Mouse (Mus musculus) kidney, embryonic 15.5 days (tissue): ENCODE data around the gene Nudt1. TPM values are rescaled to one million over a fixed set of nuclear protein-coding genes. Genes with fewer than 3 reads are reported as not detected.

Experiments used
- ATAC-seq: fragments of 200-750 bp; cut with Nextera tagmentation; replicated peaks from 2 replicates; pipeline ENCODE4 v1.8.0; 2017; ENCODE audit warnings: moderate TSS enrichment; ENCODE audit not compliant: low FRiP score
- H3K27ac ChIP-seq: fragments of 300-500 bp; sonication (generic); 2 replicates; pipeline ENCODE4 v1.5.1; 2015; ENCODE audit warnings: mild to moderate bottlenecking, inconsistent platforms
- H3K27me3 ChIP-seq: fragments of 300-500 bp; sonication (generic); 2 replicates; pipeline ENCODE4 v1.6.1; 2015; ENCODE audit warnings: inconsistent platforms
- H3K36me3 ChIP-seq: fragments of 300-500 bp; sonication (generic); 2 replicates; pipeline ENCODE4 v1.6.1; 2015; ENCODE audit warnings: inconsistent platforms
- H3K4me1 ChIP-seq: fragments of 300-500 bp; sonication (generic); 2 replicates; pipeline ENCODE4 v1.6.1; 2015; ENCODE audit warnings: inconsistent platforms
- H3K4me2 ChIP-seq: fragments of 300-500 bp; sonication (generic); 2 replicates; pipeline ENCODE4 v1.6.1; 2015; ENCODE audit warnings: moderate library complexity, mild to moderate bottlenecking, inconsistent platforms
- H3K4me3 ChIP-seq: fragments of 300-500 bp; sonication (generic); replicated peaks from 2 replicates; pipeline ENCODE4 v1.5.1; 2015; ENCODE audit warnings: mild to moderate bottlenecking, inconsistent platforms
- H3K9ac ChIP-seq: fragments of 300-500 bp; sonication (generic); 2 replicates; pipeline ENCODE4 v1.6.1; 2015; ENCODE audit warnings: mild to moderate bottlenecking, inconsistent platforms
- H3K9me3 ChIP-seq: fragments of 300-500 bp; sonication (generic); replicated peaks from 2 replicates; pipeline ENCODE4 v1.6.1; 2016; ENCODE audit warnings: inconsistent platforms
- WGBS: fragments of 180-500 bp; shearing (Covaris S2); methylation state at CpG from one replicate; pipeline ENCODE4 v1.1.7; 2015; ENCODE audit warnings: mixed read lengths; 5-methylcytosine and 5-hydroxymethylcytosine counted together
- polyA plus RNA-seq: library from polyadenylated mRNA; unstranded; fragments of >200 nt; fragmentation: Nextera tagmentation; extraction: Ambion mirVana; gene quantifications from 2 replicates; pipeline ENCODE4 v1.2.1, GENCODE M21; 2015

The Nudt1 gene
- polyA plus RNA-seq, 1 experiment from 2014 or later = 54.8 TPM

DNA sequence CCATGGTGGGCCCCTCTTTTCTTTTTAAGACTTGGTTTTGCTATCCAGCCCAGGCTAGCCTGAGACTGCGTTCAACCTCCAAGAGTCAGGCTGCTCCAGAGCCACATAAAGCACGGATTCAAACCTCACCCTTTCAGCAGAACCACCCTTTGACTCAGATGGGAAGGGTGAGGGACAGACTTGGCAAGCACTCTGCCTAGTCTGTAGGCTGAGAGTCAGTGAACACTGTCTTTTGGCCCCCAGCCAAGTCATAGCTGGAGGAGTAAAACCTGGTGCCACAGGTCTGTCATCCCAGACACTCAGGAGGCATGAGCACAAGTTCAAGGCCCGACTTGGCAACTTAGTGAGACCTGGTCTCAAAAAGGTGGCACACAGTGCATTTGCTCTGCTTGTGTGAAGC, 4.7 kb upstream of the Nudt1 start:
- 83% methylated on average over 3 of the region's 3 CpGs for WGBS
- no peak overlapping the region for H3K27ac ChIP-seq
- peaks cover 19% of the 10 kb centered on the region for H3K4me1 ChIP-seq
- peaks cover 33% of the 10 kb centered on the region for H3K36me3 ChIP-seq
- H3K27me3 ChIP-seq = no peaks in the 10 kb centered on the region
- ATAC-seq = no peak
- H3K4me2 ChIP-seq = no peak overlapping the region
- H3K9me3 ChIP-seq = no peaks in the 10 kb centered on the region
- no peak overlapping the region for H3K4me3 ChIP-seq
- no peak overlapping the region for H3K9ac ChIP-seq

DNA sequence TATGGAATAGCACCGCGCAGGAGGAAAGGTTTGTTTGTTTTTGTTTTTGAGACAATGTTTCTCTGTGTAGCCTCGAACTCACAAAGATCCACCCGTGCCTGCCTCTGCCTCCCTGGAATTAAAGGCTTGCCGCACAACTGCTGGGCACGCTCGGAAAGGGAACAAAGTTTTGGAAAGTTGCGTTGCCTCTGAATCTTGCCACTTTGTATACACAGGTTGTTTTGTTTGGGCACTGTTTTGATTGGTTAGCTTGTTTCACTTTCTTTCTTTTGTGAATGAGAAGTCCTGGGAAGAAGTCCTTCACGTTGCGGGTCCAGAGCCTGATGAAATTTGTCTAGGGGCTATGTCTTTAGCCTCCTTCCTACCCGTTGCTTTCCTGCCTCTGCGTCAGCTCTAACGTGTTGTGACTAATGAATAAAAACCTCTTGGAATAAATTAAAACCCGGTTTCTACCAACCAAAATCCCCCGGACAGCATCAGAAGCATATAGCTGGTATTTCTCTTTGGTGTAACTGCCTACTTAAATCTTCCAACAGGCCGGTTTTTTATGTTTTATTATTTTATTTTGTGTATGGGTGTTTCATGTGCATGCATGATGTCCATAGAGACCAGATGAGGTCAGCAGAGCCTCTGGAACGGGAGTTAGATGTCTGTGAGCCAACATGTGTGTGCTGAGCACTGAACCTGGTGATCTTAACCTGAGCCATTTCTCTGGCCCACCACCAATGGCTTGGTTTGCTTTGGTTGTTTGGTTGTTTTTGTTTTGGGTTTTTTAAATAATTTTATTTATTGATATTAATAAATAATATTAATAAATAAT, 510 bp downstream of the Nudt1 start:
- peak overlapping the region; percentile 82 for H3K4me2 ChIP-seq
- H3K9me3 ChIP-seq = no peaks in the 10 kb centered on the region
- peaks cover 12% of the 10 kb centered on the region for H3K36me3 ChIP-seq
- 2% methylated on average over 17 of the region's 17 CpGs for WGBS
- no peak for ATAC-seq
- peak overlapping the region; percentile 81 for H3K27ac ChIP-seq
- peak overlapping the region; percentile 98 for H3K4me3 ChIP-seq
- H3K4me1 ChIP-seq = peaks cover 19% of the 10 kb centered on the region
- H3K27me3 ChIP-seq = no peaks in the 10 kb centered on the region
- peak overlapping the region; percentile 100 for H3K9ac ChIP-seq

DNA sequence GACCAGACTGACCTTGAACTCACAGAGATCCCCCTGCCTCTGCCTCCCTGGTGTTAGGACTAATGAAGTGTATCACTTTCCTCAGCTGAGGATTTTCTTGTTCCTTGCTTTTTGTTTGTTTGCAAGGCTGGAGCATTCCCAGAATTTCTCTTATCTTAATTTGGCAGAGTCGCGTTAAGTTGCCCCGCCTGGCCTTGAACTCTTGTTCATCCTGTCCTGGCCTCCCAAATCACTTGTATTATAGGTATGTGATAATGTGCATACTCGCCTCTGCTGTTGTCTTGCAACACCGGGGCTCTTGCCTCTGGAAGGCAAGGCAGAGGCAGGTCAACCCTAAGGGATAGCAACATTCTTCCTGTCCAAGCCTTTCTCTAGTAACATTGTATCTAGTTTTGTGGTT, 2.6 kb downstream of the Nudt1 start:
- Histone ChIP-seq H3K4me2 (no peak overlapping the region), H3K9ac (no peak overlapping the region), H3K27ac (no peak overlapping the region), H3K4me1 (peaks cover 13% of the 10 kb centered on the region), H3K9me3 (no peaks in the 10 kb centered on the region), H3K4me3 (no peak overlapping the region), H3K27me3 (no peaks in the 10 kb centered on the region), H3K36me3 (peaks cover 30% of the 10 kb centered on the region)
- ATAC-seq = no peak
- WGBS = 91% methylated on average over 5 of the region's 5 CpGs

DNA sequence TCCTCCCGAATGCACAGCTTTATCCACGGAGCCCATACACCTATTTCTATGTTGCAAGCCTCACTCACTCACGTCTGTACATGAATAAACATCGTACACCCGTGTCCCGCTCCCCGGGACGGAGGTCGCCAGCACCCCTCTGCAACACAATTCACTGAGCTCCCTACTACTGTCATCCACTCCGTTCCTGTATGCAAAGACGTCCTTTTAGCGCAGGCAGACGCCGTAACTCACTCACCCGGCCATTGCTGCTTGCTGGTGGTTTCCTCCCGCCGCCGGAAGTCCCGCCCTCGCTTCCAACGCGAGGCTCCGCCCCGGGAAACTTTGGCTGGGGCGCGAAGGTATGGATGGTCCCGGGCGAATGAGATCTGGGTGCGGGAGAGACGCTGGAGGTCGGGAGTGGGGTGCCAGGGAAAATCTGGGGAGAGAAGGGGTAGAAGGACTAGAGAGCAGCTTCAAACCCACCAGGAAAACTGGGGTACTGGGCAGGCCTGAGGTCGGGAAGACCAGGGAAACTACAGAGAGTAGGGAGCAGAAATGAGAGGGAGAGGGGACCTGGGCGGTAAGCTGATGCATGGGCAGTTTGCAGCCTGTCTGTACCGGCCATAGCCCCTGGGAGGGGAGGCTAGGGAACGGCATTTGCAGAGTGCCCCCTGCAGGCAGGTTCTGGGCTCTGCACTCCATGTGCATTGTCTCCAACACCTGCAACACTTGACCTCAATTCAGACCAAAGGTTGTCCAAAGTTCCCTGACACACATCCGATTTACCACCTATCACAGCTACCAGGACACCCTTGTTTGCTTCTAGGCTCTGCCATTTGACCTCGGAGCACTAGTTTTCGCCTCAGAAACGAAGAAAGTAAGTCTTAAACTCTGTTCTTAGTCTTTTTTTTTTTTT, 10.4 kb downstream of the Nudt1 start, which contains the start of gene Mrm2:
Mrm2 (minus strand) TSS at position 284 of the 898 bp plus-strand sequence.
- Histone ChIP-seq H3K9me3 (no peaks in the 10 kb centered on the region), H3K9ac (peak within 1 kb of the TSS; percentile 80), H3K4me3 (peak within 1 kb of the TSS; percentile 74), H3K27ac (peak within 1 kb of the TSS; percentile 95), H3K4me2 (peak within 1 kb of the TSS; percentile 82), H3K4me1 (peaks cover 15% of the 10 kb centered on the region), H3K36me3 (peaks cover 42% of the 10 kb centered on the region), H3K27me3 (no peaks in the 10 kb centered on the region)
- under 1% methylated on average over 39 of the region's 39 CpGs for WGBS
- ATAC-seq = peak; percentile 88

DNA sequence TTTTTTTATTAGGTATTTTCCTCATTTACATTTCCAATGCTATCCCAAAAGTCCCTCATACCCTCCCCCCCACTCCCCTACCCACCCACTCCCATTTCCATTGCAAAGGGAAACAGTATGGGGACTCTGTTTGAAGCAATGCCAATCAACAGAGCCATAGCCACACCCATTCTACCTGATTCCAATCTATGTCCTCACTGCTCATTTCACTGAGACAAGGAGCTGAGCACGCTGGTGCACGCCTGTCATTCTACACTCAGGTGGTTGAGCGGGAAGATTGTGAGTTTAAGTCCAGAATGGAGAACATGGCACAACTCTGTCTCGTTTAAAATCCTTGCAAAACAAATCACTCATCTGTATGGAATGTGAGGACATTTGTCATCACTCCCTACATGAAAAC, 11.1 kb downstream of the Nudt1 start:
- H3K9ac ChIP-seq = no peak overlapping the region; the same call in 1 of the 2 replicates

DNA sequence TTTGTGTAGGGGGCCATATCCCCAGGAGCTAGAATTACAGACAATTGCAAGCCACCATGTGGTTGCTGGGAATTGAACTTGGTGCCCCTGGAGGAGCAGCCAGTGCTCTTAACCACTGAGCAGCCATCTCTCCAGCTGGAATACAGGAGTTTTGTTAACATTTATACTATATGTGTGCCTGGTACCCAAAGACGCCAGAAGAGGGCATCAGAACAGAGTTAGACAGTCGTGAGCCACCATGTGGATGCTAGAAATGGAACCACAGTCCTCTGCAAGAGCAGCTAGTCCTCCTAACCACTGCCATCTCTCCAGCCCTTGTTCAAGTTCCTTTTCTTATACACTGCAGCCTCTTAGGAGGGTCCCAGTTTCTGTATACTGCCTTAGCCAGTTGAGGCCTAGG, 12.2 kb downstream of the Nudt1 start:
- no peak for ATAC-seq
- Histone ChIP-seq H3K9me3 (no peaks in the 10 kb centered on the region), H3K36me3 (peaks cover 41% of the 10 kb centered on the region), H3K4me3 (no peak overlapping the region), H3K4me1 (peaks cover 15% of the 10 kb centered on the region), H3K27me3 (no peaks in the 10 kb centered on the region), H3K4me2 (no peak overlapping the region), H3K27ac (no peak overlapping the region), H3K9ac (no peak overlapping the region)
- 62% methylated on average over 2 of the region's 2 CpGs for WGBS

More for the DNA sequence above, 11.1 kb downstream of the Nudt1 start:
- Histone ChIP-seq H3K27me3 (no peaks in the 10 kb centered on the region), H3K27ac (peak overlapping the region; percentile 95; the same call in 1 of the 2 replicates), H3K4me1 (peaks cover 15% of the 10 kb centered on the region), H3K4me2 (peak overlapping the region; percentile 82), H3K36me3 (peaks cover 41% of the 10 kb centered on the region), H3K4me3 (peak overlapping the region; percentile 74), H3K9me3 (no peaks in the 10 kb centered on the region)
- 60% methylated on average over 4 of the region's 4 CpGs for WGBS
- no peak for ATAC-seq

DNA sequence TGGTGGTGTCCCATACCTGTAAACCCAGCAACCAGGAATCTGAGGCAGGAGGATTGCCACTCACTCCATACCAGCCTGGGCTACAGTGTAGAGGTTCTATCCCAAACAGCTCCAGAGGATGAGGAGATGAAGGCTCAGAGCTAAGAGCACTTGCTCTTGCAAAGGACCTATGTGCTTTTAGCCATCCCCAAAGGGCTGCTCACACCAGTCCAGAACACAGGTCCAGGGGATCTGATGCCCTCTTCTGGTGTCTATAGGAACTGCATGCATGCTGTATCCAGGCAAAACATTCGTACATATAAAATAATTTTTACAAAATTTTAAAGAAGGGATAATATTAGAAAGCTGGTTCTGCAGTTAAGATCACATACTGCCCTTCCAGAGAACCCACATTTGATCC, 15.2 kb downstream of the Nudt1 start:
- Histone ChIP-seq H3K27me3 (no peaks in the 10 kb centered on the region), H3K27ac (no peak overlapping the region), H3K4me3 (no peak overlapping the region), H3K9me3 (no peaks in the 10 kb centered on the region), H3K4me2 (no peak overlapping the region), H3K36me3 (peaks cover 54% of the 10 kb centered on the region), H3K4me1 (peaks cover 6% of the 10 kb centered on the region; the same call in 1 of the 2 replicates), H3K9ac (no peak overlapping the region)
- WGBS = 88% methylated on average over 1 of the region's 1 CpGs
- no peak for ATAC-seq

DNA sequence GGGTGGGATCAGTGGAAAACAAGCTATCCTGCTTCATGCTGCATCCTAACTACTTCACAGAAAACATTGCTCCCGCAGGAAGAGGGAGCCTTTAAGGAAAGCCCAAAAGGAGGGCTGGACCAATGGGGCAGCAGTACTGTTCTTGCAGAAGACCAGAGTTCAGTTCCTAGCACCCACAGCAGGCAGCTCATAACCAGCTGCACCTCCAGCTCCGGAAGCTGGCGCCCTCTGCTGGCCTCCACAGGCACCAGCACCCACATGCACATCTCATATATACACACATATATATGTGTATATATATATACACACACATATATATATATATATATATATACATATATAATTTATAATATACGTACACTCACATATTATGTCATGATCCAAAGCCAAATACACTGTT, 17.3 kb downstream of the Nudt1 start:
- no peaks in the 10 kb centered on the region for H3K27me3 ChIP-seq
- no peak overlapping the region for H3K9ac ChIP-seq
- 91% methylated on average over 4 of the region's 4 CpGs for WGBS
- H3K4me1 ChIP-seq = no peaks in the 10 kb centered on the region
- H3K27ac ChIP-seq = no peak overlapping the region
- H3K36me3 ChIP-seq = peaks cover 61% of the 10 kb centered on the region
- no peaks in the 10 kb centered on the region for H3K9me3 ChIP-seq
- H3K4me2 ChIP-seq = no peak overlapping the region
- ATAC-seq = no peak
- no peak overlapping the region for H3K4me3 ChIP-seq

DNA sequence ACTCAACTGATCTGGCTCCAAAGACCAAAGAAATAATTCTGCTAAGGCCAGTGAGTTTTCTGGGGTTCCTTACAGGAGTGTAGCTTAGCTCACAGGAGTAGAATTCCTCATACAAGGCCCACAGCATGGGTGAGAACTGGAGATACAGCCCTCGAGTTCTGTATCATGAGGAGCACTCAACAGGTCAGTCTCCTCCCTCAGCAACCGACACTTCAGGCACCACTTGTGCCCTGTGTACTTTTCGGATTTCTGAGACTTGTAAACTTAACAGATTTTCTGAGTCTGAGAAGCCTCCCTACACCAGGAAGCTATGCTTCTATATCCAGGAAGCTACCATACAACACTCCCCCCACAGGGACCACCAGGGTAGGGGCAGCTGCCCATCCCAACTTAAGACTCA, 18.4 kb downstream of the Nudt1 start:
- Histone ChIP-seq H3K4me3 (no peak overlapping the region), H3K4me2 (no peak overlapping the region)
- WGBS = 80% methylated on average over 3 of the region's 3 CpGs

DNA sequence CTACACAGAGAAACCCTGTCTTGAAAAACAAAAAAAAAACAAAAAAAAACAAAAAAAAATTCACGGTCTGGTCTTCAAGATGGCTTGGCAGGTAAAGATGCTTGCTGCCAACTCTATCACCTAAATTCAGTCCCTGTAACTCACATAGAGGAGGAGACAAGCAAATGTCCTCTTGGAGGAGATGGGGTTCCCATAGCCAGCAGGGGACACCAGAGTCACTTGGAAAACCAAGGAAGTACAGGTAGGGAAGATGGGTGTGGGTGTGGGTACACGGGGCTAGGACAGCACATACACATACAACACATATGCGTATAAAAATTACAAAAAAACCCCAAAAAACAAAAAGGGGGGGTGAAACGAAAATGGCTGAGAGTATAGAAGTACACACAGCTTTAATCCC, 21.4 kb downstream of the Nudt1 start:
- Histone ChIP-seq H3K4me2 (no peak overlapping the region), H3K36me3 (peaks cover 80% of the 10 kb centered on the region), H3K9me3 (no peaks in the 10 kb centered on the region), H3K4me3 (no peak overlapping the region), H3K4me1 (no peaks in the 10 kb centered on the region), H3K27me3 (no peaks in the 10 kb centered on the region), H3K9ac (no peak overlapping the region), H3K27ac (no peak overlapping the region)
- WGBS = 81% methylated on average over 4 of the region's 4 CpGs
- no peak for ATAC-seq

More for the DNA sequence above, 18.4 kb downstream of the Nudt1 start:
- Histone ChIP-seq H3K27ac (no peak overlapping the region), H3K9ac (no peak overlapping the region), H3K4me1 (no peaks in the 10 kb centered on the region), H3K27me3 (no peaks in the 10 kb centered on the region), H3K9me3 (no peaks in the 10 kb centered on the region), H3K36me3 (peaks cover 67% of the 10 kb centered on the region)
- ATAC-seq = no peak

DNA sequence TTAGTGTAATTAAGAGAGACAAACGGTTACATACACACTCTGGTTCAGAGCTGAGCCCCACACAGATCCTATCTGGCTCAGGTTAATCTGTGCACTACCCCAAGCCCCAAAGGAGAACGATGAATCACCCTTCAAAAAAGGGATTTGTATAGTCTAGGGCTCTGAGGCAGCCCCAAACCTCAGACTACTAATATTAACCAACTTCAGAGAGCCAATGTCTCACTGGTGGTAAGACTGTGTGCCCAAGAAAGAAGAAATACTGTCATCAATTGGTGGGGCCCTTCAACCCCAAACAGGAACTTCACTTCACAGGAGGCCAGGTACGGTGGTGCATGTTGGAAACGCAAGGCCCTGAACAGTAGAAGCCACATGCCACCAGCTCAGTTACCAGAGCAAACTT, 23.8 kb downstream of the Nudt1 start:
- no peaks in the 10 kb centered on the region for H3K4me1 ChIP-seq
- no peak overlapping the region for H3K4me3 ChIP-seq
- no peaks in the 10 kb centered on the region for H3K9me3 ChIP-seq
- H3K27ac ChIP-seq = no peak overlapping the region
- no peaks in the 10 kb centered on the region for H3K27me3 ChIP-seq
- no peak overlapping the region for H3K4me2 ChIP-seq
- peaks cover 68% of the 10 kb centered on the region for H3K36me3 ChIP-seq
- 86% methylated on average over 4 of the region's 4 CpGs for WGBS
- no peak for ATAC-seq
- no peak overlapping the region for H3K9ac ChIP-seq

DNA sequence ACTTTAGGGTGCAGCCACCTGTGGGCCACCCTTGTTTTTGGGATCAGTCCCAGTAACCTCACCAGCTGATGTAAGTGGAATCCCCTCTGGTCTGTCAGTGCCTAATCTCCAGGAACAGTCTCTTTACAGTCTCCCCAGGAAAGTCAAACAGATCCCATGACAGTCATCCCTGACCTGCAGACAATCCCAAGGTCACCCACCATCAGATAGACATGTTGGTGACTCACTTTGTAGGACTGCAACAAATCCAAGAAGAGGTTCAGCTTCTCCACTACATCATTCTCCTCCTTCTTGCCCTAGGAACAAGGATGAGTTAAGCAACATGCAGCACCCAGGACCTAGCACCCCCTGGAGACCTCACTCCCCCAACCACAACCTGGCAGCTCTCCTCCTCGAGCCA, 24.6 kb downstream of the Nudt1 start:
- Histone ChIP-seq H3K9me3 (no peaks in the 10 kb centered on the region), H3K27me3 (no peaks in the 10 kb centered on the region), H3K4me2 (no peak overlapping the region), H3K27ac (no peak overlapping the region), H3K4me3 (no peak overlapping the region), H3K36me3 (peaks cover 67% of the 10 kb centered on the region), H3K9ac (no peak overlapping the region), H3K4me1 (no peaks in the 10 kb centered on the region)
- 71% methylated on average over 1 of the region's 1 CpGs for WGBS
- ATAC-seq = no peak
